Mouse (Mus musculus) testis, postnatal 10 days (tissue): ENCODE results near the gene Scube2.

ENCODE experiments used
- DNase-seq: peaks from one replicate; pipeline ENCODE4 v3.0.0; 2021; ENCODE audit warnings: low spot score

Scube2 gene

DNA sequence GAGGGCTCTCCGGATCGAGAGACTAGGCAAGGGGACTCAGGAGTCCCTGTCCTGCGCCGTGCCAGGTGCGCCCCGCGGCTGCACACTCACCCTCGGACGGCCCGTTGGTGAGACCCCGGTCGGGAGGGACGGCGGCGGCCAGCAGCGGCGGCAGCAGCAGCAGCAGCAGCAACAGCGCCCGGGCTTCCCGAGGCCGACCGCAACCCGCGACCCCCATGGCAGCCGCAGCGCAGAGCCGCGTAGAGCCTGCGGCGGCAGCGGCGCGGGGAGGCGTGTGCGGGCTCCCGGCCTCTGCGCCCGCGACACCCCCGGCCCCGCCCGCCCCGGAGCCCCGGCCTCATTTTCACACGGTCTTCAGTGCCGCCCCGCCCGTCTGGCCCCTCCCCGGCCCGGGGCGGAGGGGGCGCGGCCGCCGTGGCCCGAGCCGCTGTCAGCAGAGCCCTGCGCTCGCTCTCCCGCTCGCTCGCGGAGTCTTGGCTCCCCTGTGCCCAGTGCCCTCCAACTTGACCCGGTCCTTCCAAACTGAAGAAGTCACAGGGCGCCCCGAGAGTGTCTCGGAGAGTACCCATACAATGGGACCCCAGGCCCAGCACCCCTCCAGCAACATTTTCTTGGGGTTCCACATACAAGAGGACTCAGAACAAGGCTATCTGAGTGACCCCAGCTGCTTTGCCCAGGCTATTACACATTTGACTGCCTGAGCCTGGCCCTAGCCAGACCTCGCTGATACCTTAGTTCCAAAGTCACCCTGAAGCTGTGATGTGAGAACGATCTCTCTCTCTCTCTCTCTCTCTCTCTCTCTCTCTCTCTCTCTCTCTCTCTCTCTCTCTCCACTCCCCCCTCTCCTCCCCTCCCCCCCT is at the start of gene Scube2:
Gene Scube2, minus strand, starts transcription at position 310 of the 860 bp plus-strand sequence.
- DNase-seq, result peak; percentile 56

DNA sequence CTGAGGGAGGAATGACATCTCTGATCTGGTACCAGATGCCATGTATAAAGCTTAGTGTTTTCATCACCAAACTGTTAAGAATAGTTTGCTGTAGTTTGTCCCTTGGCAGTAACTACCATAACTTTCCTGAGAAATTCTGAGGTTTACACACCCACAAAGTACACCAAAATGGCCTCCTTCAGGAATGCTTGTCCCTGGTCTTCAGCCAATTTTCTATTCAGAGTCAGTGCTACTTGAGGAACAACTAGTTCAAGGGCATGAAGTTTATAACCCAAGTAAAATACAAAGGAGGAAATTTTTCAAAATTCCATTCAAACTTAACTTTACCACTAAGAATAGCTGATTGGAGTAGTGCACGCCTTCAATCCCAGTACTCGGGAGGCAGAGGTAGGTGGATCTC is 40.7 kb upstream of the Scube2 start:
- no peak for DNase-seq

DNA sequence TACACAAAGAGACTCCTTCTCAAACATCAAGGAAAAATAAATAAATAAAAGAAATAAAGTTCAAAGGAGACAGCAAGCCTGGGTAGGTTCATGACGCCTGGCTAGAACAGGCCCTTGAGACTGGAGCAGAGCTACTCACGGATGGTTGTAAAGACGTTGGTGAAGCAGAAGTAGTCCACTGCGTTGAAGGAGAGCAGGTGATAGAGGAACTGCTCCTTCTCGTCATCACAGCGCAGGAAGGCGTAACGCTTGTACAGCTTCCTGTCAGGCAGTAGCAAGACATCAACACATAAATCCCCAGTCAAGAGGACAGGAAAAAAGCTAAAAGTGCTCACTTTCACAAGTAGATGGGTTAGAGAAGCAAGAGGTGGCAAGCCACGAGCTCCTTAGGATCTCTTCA is 35.4 kb upstream of the Scube2 start:
- DNase-seq, result no peak

DNA sequence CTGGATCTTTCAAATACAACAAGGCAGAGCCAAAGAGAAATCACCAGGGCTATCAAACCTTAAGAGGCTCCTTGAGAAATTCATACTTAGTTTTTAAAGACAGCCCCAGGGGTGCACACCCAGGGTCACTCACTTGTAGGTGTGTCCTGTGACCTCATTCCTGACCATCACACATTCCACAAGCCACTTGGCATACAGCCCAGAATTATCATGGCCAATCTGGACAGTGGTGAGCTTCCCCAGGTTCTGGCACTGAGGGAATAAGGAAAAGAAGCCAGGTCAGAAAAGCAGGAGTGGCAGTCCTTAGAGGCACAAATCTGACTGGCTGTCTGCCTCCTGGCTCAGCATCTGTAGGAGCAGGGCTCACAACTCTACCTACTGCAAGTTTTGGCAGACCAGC is 33.4 kb upstream of the Scube2 start:
- DNase-seq, result no peak

DNA sequence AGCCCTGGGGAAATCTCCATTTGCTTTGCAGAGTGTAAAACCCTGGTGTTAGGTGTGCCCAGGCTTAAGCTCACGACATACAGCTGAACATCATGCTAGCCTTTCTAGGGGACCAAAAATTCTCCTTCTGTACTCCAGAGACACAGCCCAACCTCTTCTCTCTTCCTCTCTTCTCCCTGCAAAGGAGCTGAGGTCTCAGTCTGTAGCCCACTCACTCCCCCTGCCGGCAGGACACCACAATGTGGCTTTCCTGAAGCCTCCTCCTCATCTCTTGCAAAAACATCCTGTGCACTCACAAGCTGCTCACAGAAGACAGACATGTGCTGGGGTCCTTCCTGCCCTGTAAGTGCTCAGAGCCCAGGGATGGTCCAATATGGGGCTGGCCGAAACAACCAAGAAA is 27.1 kb upstream of the Scube2 start:
- peak; percentile 85 for DNase-seq

DNA sequence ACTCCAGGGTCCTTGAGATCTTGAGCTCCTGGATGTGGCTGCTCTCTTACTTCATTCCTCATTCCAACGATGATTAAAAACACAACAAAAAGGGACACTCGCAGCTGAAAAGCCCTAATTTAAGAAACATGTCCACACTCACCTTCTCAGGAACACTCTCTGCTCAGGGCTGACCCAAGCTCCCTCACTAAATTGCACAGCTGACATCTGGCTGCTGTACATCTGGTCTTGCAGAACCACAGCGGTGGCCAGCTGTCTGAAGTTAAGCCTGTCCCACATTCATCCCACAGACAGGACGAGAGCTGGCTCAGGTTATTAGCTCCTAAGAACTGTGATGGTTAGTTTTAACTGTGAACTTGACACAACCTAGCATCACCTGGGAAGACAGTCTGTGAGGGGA is 26.3 kb upstream of the Scube2 start:
- no peak for DNase-seq

DNA sequence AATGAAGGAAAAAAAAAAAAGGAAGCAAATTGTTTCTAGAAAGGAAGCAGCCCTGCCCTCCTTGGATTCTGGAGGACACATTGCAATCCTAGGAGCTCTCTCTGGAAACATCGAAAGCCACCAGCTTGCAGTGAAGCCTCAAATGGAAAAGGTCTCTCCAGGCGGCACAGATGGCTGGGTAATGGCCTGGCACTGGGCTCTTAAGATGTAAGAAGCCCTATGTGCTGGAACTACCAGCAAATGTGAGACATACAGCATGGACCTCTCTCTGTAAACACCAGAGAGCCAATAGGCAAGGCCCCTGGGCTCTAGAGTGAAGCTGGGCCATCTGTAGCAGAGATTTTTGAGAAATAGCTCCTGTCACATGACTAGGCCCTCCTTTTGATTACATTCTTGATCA is 24.8 kb upstream of the Scube2 start:
- DNase-seq, result no peak

DNA sequence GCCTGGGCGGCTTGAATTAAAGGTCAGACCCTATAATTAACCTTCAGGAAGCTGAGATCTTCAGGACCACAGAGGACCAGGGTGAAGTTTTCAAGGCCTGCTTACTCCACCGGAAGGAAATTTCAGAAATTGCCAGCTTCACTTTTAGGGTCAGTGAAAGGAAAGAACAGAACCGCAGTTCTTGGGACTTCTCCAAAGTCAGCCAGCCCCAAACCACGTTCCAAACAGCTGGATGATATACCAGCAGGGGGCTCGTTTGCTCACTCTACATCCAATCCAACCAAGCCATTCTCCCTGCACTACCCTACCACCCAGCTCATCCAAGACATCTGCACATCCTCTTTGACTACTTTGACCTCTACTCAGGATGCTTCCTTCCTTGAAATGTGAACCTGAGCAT is 23.8 kb upstream of the Scube2 start:
- no peak for DNase-seq

DNA sequence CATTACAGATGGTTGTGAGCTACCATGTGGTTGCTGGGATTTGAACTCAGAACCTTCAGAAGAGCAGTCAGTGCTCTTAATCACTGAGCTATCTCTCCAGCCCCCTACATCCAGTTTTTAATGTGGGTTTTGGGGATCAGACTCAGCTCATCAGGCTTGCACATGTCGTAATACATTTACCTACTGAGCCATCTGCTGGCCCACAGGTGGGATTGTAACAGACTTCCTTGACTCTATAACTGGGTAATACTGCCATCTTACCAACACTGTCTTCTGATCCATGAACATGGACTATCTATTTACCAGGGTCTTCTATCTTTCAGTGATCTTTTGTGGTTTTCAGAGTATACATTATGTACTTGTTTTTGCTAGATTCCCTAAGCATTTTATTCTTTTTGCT is 20.8 kb upstream of the Scube2 start:
- no peak for DNase-seq

DNA sequence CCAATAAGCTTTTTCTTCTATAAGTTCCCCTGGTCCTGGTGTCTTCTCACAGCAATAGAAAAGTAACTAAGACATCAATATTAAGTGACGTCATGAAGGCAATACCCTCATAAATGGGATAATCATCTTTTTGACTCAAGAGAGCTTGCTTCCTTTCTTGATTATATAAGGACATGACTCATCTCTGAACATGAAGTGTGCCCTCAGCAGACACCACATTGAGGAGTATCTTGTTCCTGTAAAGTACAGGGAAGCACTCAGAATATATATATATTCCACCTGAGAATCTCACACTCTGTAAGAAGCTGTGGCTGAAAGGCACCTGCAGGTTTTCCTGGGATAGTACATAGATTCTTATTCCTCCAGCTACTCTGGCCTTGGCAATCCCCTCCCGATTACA is 17.1 kb upstream of the Scube2 start:
- DNase-seq, result no peak

DNA sequence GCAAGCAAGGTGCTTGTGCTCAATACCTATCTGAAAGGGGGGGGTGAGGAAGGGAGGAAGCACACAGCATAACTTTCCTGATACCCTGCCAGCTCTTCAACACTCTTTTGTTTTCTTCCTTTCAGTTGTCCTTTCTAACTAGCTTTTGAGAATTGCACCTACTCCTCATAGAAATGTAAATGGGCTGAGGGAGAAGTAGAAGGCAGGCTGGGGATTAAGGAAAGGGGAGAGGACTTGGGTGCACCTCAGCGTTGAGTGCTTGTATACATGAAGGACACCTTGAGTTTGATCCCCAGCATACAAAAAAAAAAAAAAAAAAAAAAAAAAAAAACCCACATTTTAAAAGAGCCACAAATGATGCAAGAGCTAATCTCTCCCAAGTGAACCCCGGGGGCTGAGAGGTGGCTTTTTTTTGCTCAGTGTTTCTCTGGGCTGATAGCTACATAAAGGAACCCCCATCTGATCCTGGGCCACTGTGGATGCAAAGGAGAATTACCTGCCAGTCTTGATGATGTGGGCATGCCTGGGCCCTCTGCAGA is 16.2 kb upstream of the Scube2 start:
- no peak for DNase-seq

DNA sequence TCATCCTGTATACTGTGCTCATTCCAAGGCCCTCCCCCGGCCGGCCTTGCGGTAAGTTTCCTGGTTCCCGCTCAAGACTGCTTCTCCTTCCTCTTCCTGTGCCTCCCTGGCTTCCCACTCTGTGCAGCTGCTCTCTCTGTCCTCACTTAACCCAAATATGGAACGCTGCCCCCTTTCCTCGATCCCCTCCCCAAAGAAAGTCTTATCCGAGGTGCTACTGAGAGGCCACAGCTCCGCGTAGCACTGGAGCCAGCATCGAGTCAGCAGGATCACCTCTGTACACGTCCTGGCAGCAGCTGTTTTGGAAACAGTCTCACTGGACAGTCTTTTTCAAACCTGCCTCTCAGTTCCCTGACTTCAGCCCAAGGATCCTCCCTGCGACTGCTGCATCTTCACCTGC is 13.7 kb upstream of the Scube2 start:
- DNase-seq, result no peak

DNA sequence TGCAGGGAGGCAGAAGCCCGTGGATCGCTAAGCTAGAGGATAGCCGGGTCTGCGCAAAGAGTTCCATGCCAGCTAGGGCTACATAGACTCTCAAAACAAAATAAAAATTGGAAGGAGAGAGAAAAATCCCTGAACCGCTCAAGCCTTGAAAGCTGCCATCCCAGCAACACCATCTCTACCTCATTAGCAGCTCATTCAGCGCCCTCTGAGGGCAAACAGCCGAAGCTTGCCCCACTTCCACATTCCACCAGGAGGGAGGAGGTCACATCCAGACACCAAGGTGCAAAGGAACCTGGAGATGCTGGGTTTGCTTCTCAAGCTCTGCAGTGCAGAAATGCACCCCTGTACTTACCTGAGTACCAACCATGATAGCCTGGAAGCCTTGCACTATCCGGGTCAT is 10.6 kb upstream of the Scube2 start:
- no peak for DNase-seq

DNA sequence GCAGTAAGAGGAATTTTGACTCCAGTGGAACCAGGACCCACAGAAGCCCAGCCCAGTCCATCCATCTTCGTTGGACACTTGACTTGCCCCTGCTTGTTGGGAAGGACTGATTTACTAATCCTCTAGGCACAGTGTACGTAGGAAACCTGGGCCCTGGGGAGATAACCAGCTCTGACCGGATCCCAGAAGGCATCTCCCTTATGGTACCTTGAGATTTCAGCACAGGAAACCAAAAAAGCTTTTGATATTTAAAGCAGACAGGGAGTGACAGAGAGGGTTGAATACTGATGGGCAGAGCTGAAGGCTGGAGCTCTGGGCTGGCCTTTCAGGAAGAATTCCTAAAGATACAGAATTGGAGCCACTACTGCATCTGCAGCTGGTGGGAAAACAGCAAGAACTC is 10.1 kb upstream of the Scube2 start:
- no peak for DNase-seq

DNA sequence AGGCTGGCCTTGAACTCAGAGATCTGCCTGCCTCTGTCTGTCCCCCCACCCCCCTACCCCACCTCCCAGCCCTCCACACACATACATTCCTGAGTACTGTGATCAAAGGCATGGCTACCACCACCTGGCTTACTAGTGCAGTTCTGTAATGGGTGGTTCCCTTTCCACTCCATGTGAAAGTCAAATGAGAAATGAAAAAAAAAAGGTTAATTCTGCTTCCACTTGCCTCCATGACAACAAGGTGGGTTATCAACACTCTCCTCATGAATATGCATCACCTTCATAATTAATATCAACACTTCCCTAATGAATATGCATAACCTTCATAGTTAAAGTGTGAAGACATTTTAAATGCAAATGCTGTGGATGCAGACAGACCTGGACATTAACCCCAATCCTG is 9.6 kb upstream of the Scube2 start:
- no peak for DNase-seq

DNA sequence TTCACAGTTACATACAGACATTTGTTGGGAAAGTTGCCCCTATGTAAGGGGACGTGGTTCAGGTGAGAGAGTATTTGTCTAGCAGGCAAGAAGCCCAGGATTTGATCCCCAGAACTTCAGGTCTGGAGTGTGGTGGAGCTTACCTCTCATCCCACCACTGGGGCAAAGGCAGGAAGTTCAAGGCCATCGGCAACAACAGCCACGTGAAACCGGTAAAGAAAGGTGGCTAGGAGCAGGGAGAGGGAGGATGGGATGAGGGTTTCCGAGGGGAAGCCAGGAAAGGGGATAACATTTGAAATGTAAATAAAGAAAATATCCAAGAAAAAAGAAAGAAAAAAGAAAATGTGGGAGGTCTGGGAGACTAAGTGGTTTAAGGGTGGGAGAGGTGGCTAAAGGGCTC is 7.7 kb upstream of the Scube2 start:
- DNase-seq, result no peak

DNA sequence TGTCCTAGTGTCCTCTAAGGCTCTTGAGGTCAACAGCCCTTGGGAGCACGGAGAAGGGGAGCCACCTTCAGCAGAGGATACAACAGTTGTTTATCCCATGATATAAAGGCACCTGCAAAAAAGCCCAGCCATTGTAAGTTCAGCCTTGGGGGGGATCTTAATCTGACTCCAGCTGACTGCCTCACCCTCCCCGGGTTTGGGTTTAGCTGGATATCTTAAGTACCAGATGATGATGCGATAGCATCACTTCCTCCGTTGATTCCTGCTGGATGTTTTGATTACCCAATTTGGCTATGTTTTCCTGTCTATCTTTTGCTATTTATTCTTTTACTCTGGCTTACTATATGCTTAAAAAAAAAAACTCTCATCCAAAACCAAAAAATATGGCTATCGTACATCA is 5.8 kb upstream of the Scube2 start:
- DNase-seq, result no peak

DNA sequence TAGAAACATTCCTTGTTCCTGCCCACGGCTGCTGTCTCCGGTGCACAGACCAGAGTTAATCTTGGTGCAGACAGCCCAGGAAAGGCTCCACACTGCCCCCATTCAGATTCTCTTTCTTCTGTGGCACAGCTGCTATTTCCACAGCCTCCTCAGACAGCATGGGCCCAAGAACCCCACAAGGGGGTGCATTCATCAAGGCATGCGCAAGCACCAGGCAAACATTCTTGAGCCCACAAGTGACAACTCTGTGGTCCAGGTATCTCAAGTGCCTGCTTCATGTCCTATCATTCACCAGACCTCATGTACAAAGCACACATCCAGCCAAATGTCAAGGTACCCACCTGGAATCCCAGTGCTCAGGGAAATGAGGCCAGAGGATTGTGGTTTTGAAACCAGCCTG is 3.0 kb upstream of the Scube2 start:
- no peak for DNase-seq

DNA sequence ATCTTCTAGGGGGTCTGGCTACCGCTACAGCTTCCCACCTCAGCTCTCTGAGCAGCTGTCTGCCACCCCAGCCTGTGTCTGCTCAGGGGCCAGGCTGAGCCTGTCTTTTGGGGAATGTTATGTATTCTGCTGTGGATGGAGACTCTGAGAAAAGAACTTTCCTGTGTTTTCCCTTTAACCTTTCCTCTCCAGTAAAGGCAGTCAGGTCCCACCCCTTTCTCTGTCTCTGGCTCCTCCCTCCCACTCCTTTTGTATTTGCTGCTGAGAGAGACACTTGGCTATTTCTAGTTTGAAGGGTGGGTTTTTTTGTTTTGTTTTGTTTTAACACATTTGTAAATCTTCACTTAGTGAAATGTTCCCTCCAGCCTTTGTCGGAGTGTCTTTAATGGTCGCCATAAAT is 1.2 kb upstream of the Scube2 start:
- no peak for DNase-seq

DNA sequence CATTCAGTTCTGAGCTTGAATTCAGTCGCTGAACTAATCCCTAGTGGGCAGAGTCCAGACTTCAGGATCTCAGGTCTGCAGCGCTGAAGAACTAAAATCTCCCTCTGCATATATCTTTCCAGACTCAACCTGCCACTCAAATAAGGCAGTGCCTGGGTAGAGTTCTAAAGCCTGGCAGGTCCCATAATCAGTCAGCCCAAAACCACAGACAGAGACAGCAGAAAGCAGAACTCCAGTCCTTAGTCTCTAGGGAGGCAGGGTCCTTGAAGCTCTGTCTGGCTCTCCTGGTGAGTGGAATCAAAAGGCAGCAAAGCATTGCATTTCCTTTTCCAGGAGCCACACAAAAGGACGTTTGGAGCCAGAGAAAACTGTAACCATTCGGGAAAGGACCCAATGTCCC is 1.9 kb downstream of the Scube2 start:
- no peak for DNase-seq

DNA sequence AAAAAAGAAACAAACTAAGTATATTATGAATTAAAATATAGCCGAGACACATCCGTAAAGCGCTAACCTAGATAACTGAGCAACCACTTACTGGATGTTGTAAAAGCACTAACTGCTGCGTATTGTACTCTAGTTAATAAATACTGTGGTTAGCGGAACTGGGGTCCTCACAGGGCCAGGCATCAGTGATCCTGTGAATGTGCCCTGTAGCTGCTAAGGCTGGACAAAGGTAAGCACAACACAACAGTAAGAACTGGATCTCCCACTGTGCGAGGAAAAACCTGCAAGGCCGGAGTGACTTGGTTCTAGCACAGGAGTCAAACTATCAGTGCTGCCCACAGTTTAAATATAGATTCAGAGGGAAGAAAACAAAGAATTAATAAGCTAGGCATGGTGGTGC is 5.3 kb downstream of the Scube2 start:
- no peak for DNase-seq

DNA sequence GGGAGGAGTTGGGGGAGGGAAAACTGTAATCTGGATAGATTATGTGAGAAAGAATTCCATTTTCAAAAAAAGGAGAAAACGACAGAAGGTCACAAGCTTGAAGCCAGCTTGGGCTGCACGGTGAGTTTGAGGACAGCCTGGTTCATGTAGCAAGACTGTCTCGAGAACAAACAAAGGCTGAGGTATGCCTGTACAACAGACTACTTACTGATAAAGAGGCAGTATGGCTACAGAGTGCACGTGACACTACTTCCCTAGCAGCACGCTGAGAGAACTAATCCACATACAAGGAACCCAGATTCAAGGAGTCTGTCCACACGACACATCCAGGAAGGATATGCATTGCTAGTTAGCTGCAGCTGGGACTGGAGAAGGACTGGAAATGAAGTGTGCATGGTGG is 6.1 kb downstream of the Scube2 start:
- DNase-seq, result no peak

DNA sequence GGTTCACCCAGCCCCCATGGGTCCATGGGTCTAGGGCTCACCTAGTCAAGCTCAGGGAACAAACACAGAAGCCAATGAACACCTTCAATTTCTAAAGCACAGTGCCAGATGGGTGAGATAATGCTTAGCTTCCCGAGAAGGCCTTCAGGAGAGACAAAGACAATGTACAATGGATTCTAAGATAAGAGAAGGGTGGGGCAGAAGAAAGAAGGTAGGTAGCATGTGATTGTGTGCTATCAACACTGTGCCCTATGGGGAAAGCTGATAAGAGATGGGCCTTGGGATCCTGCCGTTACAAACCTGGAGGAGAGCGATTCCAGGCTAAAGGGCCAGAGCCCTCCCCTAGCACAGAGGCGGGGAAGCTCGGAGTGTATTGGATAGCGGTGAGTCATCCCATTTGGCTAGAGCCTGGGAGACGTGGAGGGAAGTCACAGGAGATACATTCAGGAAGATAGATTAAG is 12.7 kb downstream of the Scube2 start:
- DNase-seq, result no peak

DNA sequence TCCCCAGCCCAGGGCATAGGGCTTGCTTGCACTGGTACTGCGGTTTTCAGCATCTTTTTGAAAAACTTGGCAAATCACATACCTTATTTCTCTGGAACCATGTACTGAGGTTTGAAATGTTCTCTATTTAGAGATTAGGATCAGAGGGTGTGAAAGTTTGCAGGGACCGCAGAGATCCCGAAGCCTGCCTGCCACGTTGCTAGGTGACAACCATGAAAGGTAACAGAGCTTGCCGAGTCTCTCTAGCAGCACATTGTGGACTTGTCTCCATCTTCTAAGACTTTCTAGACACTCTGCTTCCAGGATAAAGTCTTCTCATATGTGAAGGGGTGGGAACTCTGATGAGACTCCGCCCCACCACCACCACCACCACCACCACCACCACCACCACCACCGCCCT is 13.5 kb downstream of the Scube2 start:
- no peak for DNase-seq
